Mouse (Mus musculus): ENCODE results near the gene St6galnac3. TPM values are rescaled to one million over a fixed set of nuclear protein-coding genes. Genes with fewer than 3 reads are reported as not detected.

Gene St6galnac3
- total and polyA plus RNA-seq, 2 experiments from 2014 or later = 6.9 to 16.6 TPM

- no peak overlapping the region for H3K9ac ChIP-seq
- TF ChIP-seq CTCF (IDR thresholded peaks at IDR 0.05; ENCODE audit: low read depth) = no peak
- no peaks in the 10 kb centered on the region for H3K9me3 ChIP-seq (ENCODE audit: low read length)
- no peak overlapping the region for H3K4me3 ChIP-seq (ENCODE audit: low read depth, low read length)
- H3K27me3 ChIP-seq (ENCODE audit: insufficient read depth, low read length) = no peaks in the 10 kb centered on the region
- H3K4me1 ChIP-seq (ENCODE audit: insufficient read depth) = no peaks in the 10 kb centered on the region; the same call in 1 of the 2 replicates
- 80% methylated on average over 9 of the region's 9 CpGs for WGBS
- ATAC-seq = no peak
- no peaks in the 10 kb centered on the region for H3K36me3 ChIP-seq (ENCODE audit: insufficient read depth)
- H3K27ac ChIP-seq (ENCODE audit: low read depth, low read length) = 0 out of 2 replicates have a peak overlapping the region, but pooled peaks have one; percentile 29
- DNase-seq = no peak
- H3K4me2 ChIP-seq (ENCODE audit: low read depth) = no peak overlapping the region
Measured at GRCm38 (mm10) chr3:153236262-153236661, 488.7 kb downstream of the St6galnac3 start.

GRCm38 (mm10) chr3:153222611-153223402 is 502.2 kb downstream of the St6galnac3 start:
- DNase-seq (no peak), ATAC-seq (no peak)
- H3K9me3 ChIP-seq (ENCODE audit: low read length) = no peaks in the 10 kb centered on the region
- H3K9ac ChIP-seq = no peak overlapping the region
- H3K4me3 ChIP-seq (ENCODE audit: low read depth, low read length) = no peak overlapping the region
- H3K27me3 ChIP-seq (ENCODE audit: insufficient read depth, low read length) = no peaks in the 10 kb centered on the region
- H3K27ac ChIP-seq (ENCODE audit: low read depth, low read length) = no peak overlapping the region
- H3K4me1 ChIP-seq (ENCODE audit: insufficient read depth) = no peaks in the 10 kb centered on the region
- no peaks in the 10 kb centered on the region for H3K36me3 ChIP-seq (ENCODE audit: insufficient read depth)
- no peak overlapping the region for H3K4me2 ChIP-seq (ENCODE audit: low read depth)
- no peak for TF ChIP-seq CTCF (IDR thresholded peaks at IDR 0.05; ENCODE audit: low read depth)
- WGBS = 88% methylated on average over 10 of the region's 10 CpGs

- Histone ChIP-seq H3K36me3 (ENCODE audit: insufficient read depth) (no peaks in the 10 kb centered on the region), H3K4me2 (ENCODE audit: low read depth) (no peak overlapping the region), H3K27ac (ENCODE audit: low read depth, low read length) (no peak overlapping the region), H3K4me1 (ENCODE audit: insufficient read depth) (no peaks in the 10 kb centered on the region), H3K27me3 (ENCODE audit: insufficient read depth, low read length) (no peaks in the 10 kb centered on the region), H3K4me3 (ENCODE audit: low read depth, low read length) (no peak overlapping the region), H3K9me3 (ENCODE audit: low read length) (no peaks in the 10 kb centered on the region), H3K9ac (no peak overlapping the region)
- ATAC-seq (no peak), DNase-seq (no peak)
- 94% methylated on average over 2 of the region's 2 CpGs for WGBS
- no peak for TF ChIP-seq CTCF (IDR thresholded peaks at IDR 0.05; ENCODE audit: low read depth)
Measured at GRCm38 (mm10) chr3:153219391-153219790, 505.6 kb downstream of the St6galnac3 start.

- DNase-seq (no peak), ATAC-seq (no peak)
- Histone ChIP-seq H3K27me3 (ENCODE audit: insufficient read depth, low read length) (no peaks in the 10 kb centered on the region), H3K4me1 (ENCODE audit: insufficient read depth) (no peaks in the 10 kb centered on the region), H3K9ac (no peak overlapping the region), H3K4me3 (ENCODE audit: low read depth, low read length) (no peak overlapping the region), H3K9me3 (ENCODE audit: low read length) (no peaks in the 10 kb centered on the region), H3K27ac (ENCODE audit: low read depth, low read length) (no peak overlapping the region), H3K36me3 (ENCODE audit: insufficient read depth) (no peaks in the 10 kb centered on the region), H3K4me2 (ENCODE audit: low read depth) (no peak overlapping the region)
- no peak for TF ChIP-seq CTCF (IDR thresholded peaks at IDR 0.05; ENCODE audit: low read depth)
- whole genome bisulfite sequencing = 71% methylated on average over 2 of the region's 2 CpGs
Measured at GRCm38 (mm10) chr3:153208186-153208585, 516.8 kb downstream of the St6galnac3 start.

GRCm38 (mm10) chr3:153204046-153204445 is 520.9 kb downstream of the St6galnac3 start:
- ATAC-seq = no peak; the same call in 1 of the 2 replicates
- H3K9me3 ChIP-seq (ENCODE audit: low read length) = no peaks in the 10 kb centered on the region
- no peaks in the 10 kb centered on the region for H3K36me3 ChIP-seq (ENCODE audit: insufficient read depth)
- no peaks in the 10 kb centered on the region for H3K27me3 ChIP-seq (ENCODE audit: insufficient read depth, low read length)
- peak; percentile 44 for DNase-seq
- no peak overlapping the region for H3K9ac ChIP-seq
- H3K4me1 ChIP-seq (ENCODE audit: insufficient read depth) = no peaks in the 10 kb centered on the region
- no peak overlapping the region for H3K4me2 ChIP-seq (ENCODE audit: low read depth)
- H3K4me3 ChIP-seq (ENCODE audit: low read depth, low read length) = no peak overlapping the region
- no peak overlapping the region for H3K27ac ChIP-seq (ENCODE audit: low read depth, low read length)
- no peak for TF ChIP-seq CTCF (IDR thresholded peaks at IDR 0.05; ENCODE audit: low read depth)
- 77% methylated on average over 5 of the region's 5 CpGs for WGBS

- H3K4me3 ChIP-seq (ENCODE audit: low read depth, low read length) = no peak overlapping the region
- no peaks in the 10 kb centered on the region for H3K4me1 ChIP-seq (ENCODE audit: insufficient read depth)
- no peak overlapping the region for H3K27ac ChIP-seq (ENCODE audit: low read depth, low read length)
- no peaks in the 10 kb centered on the region for H3K9me3 ChIP-seq (ENCODE audit: low read length)
- WGBS = 77% methylated on average over 10 of the region's 10 CpGs
- no peak overlapping the region for H3K4me2 ChIP-seq (ENCODE audit: low read depth)
- DNase-seq (peak; percentile 37), ATAC-seq (peak; percentile 70)
- H3K9ac ChIP-seq = no peak overlapping the region
- H3K27me3 ChIP-seq (ENCODE audit: insufficient read depth, low read length) = no peaks in the 10 kb centered on the region
- no peak for TF ChIP-seq CTCF (IDR thresholded peaks at IDR 0.05; ENCODE audit: low read depth)
- H3K36me3 ChIP-seq (ENCODE audit: insufficient read depth) = no peaks in the 10 kb centered on the region
Measured at GRCm38 (mm10) chr3:153201835-153202234, 523.1 kb downstream of the St6galnac3 start.

- 93% methylated on average over 12 of the region's 12 CpGs for WGBS
- H3K9me3 ChIP-seq (ENCODE audit: low read length) = no peaks in the 10 kb centered on the region
- H3K27ac ChIP-seq (ENCODE audit: low read depth, low read length) = no peak overlapping the region
- H3K9ac ChIP-seq = no peak overlapping the region
- no peak for TF ChIP-seq CTCF (IDR thresholded peaks at IDR 0.05; ENCODE audit: low read depth)
- no peak overlapping the region for H3K4me3 ChIP-seq (ENCODE audit: low read depth, low read length)
- H3K36me3 ChIP-seq (ENCODE audit: insufficient read depth) = no peaks in the 10 kb centered on the region
- no peaks in the 10 kb centered on the region for H3K4me1 ChIP-seq (ENCODE audit: insufficient read depth)
- H3K27me3 ChIP-seq (ENCODE audit: insufficient read depth, low read length) = no peaks in the 10 kb centered on the region
- H3K4me2 ChIP-seq (ENCODE audit: low read depth) = no peak overlapping the region
- no peak for ATAC-seq
- DNase-seq = no peak
Measured at GRCm38 (mm10) chr3:153200801-153201200, 524.2 kb downstream of the St6galnac3 start.
